Mouse (Mus musculus) forebrain, embryonic 15.5 days (tissue): ENCODE measurements at regions not wholly inside any gene's neighbourhood (a gene's known extent, or its start where the extent isn't known, plus 50 kb on each side); places are given as distances from the start of the nearest gene placed in this dataset.

Source experiments
- ATAC-seq: fragments of 200-750 bp; cut with Nextera tagmentation; replicated peaks from 2 replicates; pipeline ENCODE4 v1.8.0; 2017; ENCODE audit warnings: mild to moderate bottlenecking, moderate TSS enrichment, moderate library complexity
- H3K27ac ChIP-seq: fragments of 300-500 bp; sonication (generic); replicated peaks from 2 replicates; pipeline ENCODE4 v1.5.1; 2015; ENCODE audit warnings: mild to moderate bottlenecking, inconsistent platforms
- H3K27me3 ChIP-seq: fragments of 300-500 bp; sonication (generic); 2 replicates; pipeline ENCODE4 v1.6.1; 2015; ENCODE audit warnings: inconsistent platforms
- H3K36me3 ChIP-seq: fragments of 300-500 bp; sonication (generic); 2 replicates; pipeline ENCODE4 v1.6.1; 2015; ENCODE audit warnings: mild to moderate bottlenecking, inconsistent platforms
- H3K4me1 ChIP-seq: fragments of 300-500 bp; sonication (generic); 2 replicates; pipeline ENCODE4 v1.6.1; 2015; ENCODE audit warnings: inconsistent platforms
- H3K4me2 ChIP-seq: fragments of 300-500 bp; sonication (generic); replicated peaks from 2 replicates; pipeline ENCODE4 v1.6.1; 2015; ENCODE audit warnings: mild to moderate bottlenecking, inconsistent platforms
- H3K4me3 ChIP-seq: fragments of 300-500 bp; sonication (generic); 2 replicates; pipeline ENCODE4 v1.5.1; 2015; ENCODE audit warnings: mild to moderate bottlenecking, inconsistent platforms
- H3K9ac ChIP-seq: fragments of 300-500 bp; sonication (generic); replicated peaks from 2 replicates; pipeline ENCODE4 v1.6.1; 2015; ENCODE audit warnings: mild to moderate bottlenecking, inconsistent platforms
- H3K9me3 ChIP-seq: fragments of 300-500 bp; sonication (generic); 2 replicates; pipeline ENCODE4 v1.6.1; 2016; ENCODE audit warnings: inconsistent platforms
- WGBS: fragments of 180-500 bp; shearing (Covaris S2); methylation state at CpG from one replicate; pipeline ENCODE4 v1.1.7; 2015; ENCODE audit warnings: mixed read lengths; 5-methylcytosine and 5-hydroxymethylcytosine counted together

DNA sequence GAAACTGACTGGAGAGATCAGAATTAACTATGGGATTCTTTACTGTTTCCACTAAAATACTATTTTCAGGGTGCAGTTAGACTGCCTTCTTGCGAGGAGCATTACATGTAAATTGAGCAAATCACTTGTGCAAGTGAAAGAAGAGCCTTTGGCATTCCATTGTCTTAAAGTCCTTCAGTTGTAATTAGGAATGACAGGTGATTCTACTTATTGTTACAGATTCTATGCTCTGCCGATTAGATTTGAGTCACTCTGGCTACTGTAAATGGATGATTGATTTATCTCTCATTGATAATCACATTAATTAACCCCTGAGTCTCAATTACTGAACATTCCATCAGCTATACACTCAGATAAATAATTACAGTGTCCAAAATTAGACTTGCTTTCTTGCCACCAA is 2784.9 kb upstream of the Gm12353 start:
- H3K9me3 ChIP-seq = no peaks in the 10 kb centered on the region
- H3K4me3 ChIP-seq = no peak overlapping the region
- no peak overlapping the region for H3K4me2 ChIP-seq
- H3K36me3 ChIP-seq = no peaks in the 10 kb centered on the region
- no peak for ATAC-seq
- WGBS = 37% methylated on average over 2 of the region's 2 CpGs
- no peak overlapping the region for H3K27ac ChIP-seq
- H3K4me1 ChIP-seq = no peaks in the 10 kb centered on the region
- no peak overlapping the region for H3K9ac ChIP-seq
- no peaks in the 10 kb centered on the region for H3K27me3 ChIP-seq

DNA sequence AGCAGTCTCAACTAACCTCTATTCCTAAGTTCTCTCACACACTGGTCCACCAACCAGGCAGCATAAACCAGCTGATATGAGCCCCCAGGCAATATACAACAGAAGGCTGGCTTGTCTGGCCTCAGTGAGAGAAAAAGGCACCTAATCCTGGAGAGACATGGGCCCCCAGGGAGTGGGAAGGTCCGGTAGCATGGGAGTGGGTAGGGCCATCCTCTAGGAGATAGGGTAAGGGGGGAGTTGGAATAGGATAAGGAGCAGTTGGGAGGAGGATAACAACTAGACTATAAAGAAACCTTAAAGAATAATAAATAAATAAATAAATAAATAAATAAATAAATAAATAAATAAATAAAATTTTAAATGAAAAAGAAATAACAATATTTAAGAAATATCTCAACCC is 2773.7 kb upstream of the Gm12353 start:
- Histone ChIP-seq H3K4me1 (no peaks in the 10 kb centered on the region), H3K9me3 (no peaks in the 10 kb centered on the region), H3K9ac (no peak overlapping the region), H3K4me2 (no peak overlapping the region), H3K36me3 (no peaks in the 10 kb centered on the region), H3K27me3 (no peaks in the 10 kb centered on the region), H3K27ac (no peak overlapping the region), H3K4me3 (no peak overlapping the region)
- no peak; the same call in 1 of the 2 replicates for ATAC-seq
- 95% methylated on average over 1 of the region's 1 CpGs for WGBS

DNA sequence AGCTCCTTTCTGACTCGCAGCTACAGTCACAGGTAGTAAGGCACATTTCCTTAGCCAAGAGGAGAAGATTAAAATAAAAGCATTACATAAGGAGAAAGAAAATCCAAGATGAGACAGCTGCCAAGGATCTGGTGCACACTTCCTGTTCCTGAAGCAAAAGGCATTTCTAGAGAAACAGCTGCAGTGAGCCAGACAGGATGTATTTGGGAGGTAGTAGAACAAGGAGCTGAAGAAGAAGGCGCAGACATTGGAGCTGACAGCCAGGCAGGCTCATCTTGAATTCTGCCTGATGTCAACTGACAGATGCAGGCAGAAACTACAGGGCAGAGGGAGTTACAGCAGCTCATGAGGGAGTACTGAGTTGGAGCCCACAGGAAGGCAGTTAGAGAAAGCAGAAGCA is 2757.2 kb upstream of the Gm12353 start:
- Histone ChIP-seq H3K9me3 (no peaks in the 10 kb centered on the region), H3K9ac (no peak overlapping the region), H3K27ac (no peak overlapping the region), H3K4me2 (no peak overlapping the region), H3K36me3 (no peaks in the 10 kb centered on the region), H3K4me1 (no peaks in the 10 kb centered on the region), H3K4me3 (no peak overlapping the region), H3K27me3 (no peaks in the 10 kb centered on the region)
- WGBS = 68% methylated on average over 2 of the region's 2 CpGs
- ATAC-seq = no peak

- no peak overlapping the region for H3K9ac ChIP-seq
- peak; percentile 60; the same call in 1 of the 2 replicates for ATAC-seq
- H3K36me3 ChIP-seq = no peaks in the 10 kb centered on the region
- no peaks in the 10 kb centered on the region for H3K9me3 ChIP-seq
- no peaks in the 10 kb centered on the region for H3K27me3 ChIP-seq
- 76% methylated on average over 4 of the region's 4 CpGs for WGBS
- H3K4me3 ChIP-seq = no peak overlapping the region
- H3K4me1 ChIP-seq = no peaks in the 10 kb centered on the region
- H3K4me2 ChIP-seq = no peak overlapping the region
- H3K27ac ChIP-seq = no peak overlapping the region
Observed at GRCm38 (mm10) chr4:16852670-16853069, 2752.6 kb upstream of the Gm12353 start.
